Mouse (Mus musculus): ENCODE data around the gene Basp1. TPM values are rescaled to one million over a fixed set of nuclear protein-coding genes. Genes with fewer than 3 reads are reported as not detected.
"Not testable (repeated sequence)": the region's sequence is repeated elsewhere in the genome, so short reads cannot be mapped to it uniquely, and the experiment has no call there.

The Basp1 gene
- total RNA-seq (2017) = 32.6 and 33.5 TPM in 2 replicates

DNA sequence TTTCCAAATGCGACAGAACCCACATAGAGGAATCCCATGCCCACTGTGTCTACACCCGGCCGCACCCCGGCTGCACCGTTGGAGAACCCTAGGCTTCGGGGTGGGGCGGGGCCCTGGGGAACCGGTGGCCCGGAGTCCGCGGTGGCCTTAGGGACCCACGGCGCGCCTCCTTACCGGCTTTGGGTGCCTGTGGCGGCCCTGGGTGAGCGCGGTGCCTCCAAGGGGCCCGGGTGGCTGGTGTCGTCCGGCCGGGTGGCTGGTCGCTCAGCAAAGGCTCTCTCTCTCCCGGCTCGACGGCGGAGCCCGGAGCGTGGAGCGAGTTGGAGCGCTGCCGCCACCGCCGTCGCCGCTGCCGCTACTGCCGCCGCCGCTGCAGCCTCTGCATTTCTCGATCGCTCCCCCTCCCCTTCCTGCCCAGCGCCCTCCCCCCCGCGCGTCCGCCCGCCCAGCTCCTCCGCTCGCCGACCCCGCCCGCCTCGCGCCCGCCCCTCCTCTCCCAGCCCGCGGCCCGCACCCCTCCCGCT is at the start of gene Basp1:
TSS of gene Basp1 (minus strand) at position 387 of the 524 bp plus-strand sequence.
- peak; percentile 21 for ATAC-seq (ENCODE audit: extremely low read depth, insufficient number of reproducible peaks, low FRiP score, poor library complexity, severe bottlenecking)

DNA sequence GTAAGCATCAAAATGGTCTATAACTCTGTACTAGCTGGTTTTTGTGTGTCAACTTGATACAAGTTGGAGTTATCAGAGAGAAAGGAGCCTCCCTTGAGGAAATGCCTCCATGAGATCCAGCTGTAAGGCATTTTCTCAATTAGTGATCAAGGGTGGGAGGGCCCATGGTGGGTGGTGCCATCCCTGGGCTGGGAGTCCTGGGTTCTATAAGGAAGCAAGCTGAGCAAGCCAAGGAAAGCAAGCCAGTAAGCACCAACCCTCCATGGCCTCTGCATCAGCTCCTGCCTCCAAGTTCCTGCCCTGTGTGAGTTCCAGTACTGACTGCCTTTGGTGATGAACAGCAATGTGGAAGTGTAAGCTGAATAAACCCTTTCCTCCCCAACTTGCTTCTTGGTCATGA is 49.5 kb upstream of the Basp1 start:
- ATAC-seq (ENCODE audit: extremely low read depth, insufficient number of reproducible peaks, low FRiP score, poor library complexity, severe bottlenecking) = not testable (repeated sequence)

DNA sequence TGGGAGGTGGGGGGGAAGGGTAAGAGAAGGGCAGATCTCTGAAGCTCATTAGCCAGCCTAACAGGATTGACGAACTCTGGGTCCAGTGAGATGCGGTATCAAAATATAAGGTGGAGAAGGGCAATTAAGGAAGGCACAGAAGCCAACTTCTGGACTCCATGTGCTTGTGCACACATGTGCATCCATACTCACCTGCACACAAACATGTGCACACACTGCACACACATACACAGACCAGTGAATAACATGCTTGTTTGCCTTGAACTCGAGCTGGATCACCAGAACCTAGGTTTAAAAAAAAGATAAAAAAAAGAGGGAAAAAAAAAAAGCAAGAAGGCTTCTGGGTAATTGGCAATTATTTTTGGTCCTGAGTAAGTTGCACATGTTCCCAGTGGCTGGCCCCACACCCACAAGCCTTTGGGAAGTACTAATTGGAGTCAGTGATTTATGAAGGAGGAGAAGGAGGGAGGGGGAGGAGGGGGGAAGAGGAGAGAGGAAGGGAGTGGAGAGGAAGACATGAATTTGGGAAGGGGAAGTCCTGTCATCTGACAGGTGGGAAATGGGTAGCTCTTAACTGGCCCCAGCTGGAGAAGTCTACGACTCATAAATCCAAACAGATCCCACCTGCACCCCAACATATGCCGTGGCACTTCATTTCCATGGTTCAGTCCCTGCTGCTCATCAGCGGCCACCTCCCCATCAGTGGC is 48.6 kb upstream of the Basp1 start:
- no peak for ATAC-seq (ENCODE audit: extremely low read depth, insufficient number of reproducible peaks, low FRiP score, poor library complexity, severe bottlenecking)

DNA sequence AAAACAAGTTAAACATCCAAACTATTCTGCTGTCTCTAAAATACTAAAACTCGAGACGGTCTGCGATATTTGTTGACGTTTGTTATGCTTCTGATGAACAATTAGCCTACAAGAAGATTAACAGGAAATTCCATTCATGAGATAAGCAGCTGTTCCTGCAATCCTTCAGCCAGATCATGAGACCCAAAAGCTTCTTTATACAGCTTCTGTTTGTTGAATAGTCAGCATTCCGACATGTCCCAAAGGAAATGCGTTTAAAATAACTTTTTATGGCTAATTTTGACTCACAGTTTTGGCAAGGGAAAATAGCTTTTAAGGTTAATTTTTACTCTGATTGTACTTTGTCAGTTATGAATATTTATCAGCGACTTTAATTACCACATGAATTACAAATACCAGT is 46.3 kb upstream of the Basp1 start:
- ATAC-seq (ENCODE audit: extremely low read depth, insufficient number of reproducible peaks, low FRiP score, poor library complexity, severe bottlenecking) = no peak

DNA sequence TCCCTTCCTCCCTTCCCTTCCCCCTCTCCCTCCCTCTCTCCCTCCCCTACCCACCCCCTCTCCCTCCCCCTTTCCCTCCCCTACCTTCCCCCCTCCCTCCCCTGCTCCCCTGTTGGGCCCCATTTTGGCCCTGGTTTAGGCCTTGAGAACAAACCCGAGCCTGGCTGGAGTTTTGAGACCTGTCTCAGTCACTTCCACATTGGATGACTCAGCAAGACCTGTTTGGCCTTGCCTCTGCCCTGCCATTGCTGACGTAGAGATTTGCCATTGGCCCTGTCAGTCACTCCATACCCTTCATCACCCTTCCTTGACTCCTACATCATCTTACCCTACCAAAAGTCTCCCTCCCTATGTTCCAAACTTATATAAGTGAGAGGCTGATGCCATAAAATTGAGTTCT is 43.9 kb upstream of the Basp1 start:
- no peak for ATAC-seq (ENCODE audit: extremely low read depth, insufficient number of reproducible peaks, low FRiP score, poor library complexity, severe bottlenecking)

DNA sequence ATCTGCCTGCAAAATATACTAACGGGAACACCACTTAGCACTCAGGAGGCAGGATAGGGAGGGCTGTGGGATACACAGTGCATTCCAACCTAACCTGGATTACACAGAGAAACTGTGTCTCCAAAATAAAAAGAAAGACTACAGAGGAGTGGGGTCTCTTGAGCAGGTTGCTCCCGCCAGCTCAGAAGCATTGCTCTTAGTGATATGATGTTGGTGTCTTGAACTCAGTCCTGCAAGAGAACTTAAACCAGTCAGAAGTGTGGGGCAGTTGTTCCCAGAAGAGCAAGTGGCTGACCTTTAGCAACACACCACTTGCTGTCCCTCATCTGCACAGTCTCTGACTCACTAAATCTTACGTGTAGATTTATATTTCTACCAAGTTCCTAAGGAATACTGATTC is 40.0 kb upstream of the Basp1 start:
- ATAC-seq (ENCODE audit: extremely low read depth, insufficient number of reproducible peaks, low FRiP score, poor library complexity, severe bottlenecking) = no peak

DNA sequence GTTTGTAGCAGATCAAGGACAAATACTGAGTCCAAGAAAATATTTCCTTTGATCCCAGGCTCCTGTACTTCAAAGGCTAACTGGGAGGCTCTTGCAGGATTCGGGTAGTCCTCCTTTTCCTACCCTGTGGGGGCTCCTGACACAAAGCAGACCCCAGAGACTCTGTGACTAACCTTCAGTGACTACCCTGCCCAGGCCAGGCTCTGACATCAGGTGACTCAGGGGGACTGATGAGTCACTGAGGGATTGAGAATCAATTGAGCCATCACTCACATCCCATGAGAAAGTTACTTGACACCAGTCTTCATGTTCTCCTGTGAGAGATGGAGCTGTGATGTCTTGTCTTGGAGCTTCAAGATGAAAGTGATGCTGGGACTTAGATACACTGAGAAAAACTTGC is 35.8 kb upstream of the Basp1 start:
- ATAC-seq (ENCODE audit: extremely low read depth, insufficient number of reproducible peaks, low FRiP score, poor library complexity, severe bottlenecking) = no peak

DNA sequence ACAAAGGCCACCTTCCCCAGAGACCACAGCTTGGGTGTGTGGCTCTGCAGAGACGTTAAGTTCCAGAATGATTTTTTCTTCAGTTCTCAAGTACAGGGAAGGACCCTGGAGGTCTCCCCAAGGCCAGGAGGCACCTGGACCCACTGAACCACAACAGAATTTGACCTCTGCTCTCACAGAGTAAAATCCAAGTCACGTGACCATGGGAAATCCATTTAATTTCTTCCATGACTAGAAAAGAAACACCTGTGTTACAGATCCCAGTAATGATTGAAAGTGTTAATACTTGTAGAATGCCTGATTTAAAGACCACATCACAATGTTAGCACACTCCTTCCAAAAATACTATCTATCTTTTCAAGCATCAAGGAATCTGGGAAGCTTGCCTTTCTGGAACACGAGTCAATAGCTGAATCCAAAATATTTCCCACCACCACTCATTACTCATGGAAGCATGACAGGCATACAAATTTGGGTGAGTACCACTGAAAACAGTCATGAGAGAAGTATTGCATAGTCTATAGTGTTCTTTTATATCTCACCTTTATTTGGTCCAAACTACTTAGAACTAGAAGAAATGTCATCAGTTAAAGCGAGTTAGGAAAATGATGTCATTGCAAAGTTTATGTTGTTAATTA is 35.3 kb upstream of the Basp1 start:
- no peak for ATAC-seq (ENCODE audit: extremely low read depth, insufficient number of reproducible peaks, low FRiP score, poor library complexity, severe bottlenecking)

DNA sequence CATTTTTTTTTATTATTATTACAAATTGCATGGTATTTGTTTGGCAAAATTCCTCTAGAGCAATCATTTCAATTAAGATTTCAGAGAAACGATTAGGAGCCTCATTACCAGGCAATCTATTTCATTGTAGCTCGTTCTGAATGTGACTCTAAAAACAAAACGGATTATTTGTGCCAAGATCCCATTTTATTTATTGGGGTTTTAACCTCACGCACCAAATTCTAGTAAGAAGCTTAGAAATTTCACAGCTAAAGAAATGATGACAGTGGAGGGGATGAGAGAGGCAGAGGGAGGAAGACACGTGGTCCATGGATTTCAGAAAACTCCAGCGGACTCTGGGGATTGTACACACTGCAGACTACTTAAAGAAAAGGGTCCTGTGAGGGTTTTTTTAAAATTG is 33.6 kb upstream of the Basp1 start:
- no peak for ATAC-seq (ENCODE audit: extremely low read depth, insufficient number of reproducible peaks, low FRiP score, poor library complexity, severe bottlenecking)

DNA sequence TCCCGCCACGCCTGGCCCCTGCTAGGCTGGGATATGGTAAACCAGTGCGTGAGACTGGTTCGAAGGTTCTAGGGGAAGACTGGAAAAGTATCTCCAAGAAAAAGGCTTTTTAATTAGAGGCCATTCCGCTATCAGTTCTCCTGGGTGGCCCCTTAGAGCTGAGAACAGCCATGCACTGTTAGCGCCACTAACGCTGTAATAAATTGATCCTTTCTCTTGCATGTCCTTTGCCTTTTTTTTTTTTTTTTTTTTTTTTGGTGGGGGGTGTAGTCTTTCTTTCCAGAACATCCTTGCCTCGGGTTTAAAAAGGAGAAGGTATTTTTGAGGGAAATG is 32.6 kb upstream of the Basp1 start:
- no peak for ATAC-seq (ENCODE audit: extremely low read depth, insufficient number of reproducible peaks, low FRiP score, poor library complexity, severe bottlenecking)

DNA sequence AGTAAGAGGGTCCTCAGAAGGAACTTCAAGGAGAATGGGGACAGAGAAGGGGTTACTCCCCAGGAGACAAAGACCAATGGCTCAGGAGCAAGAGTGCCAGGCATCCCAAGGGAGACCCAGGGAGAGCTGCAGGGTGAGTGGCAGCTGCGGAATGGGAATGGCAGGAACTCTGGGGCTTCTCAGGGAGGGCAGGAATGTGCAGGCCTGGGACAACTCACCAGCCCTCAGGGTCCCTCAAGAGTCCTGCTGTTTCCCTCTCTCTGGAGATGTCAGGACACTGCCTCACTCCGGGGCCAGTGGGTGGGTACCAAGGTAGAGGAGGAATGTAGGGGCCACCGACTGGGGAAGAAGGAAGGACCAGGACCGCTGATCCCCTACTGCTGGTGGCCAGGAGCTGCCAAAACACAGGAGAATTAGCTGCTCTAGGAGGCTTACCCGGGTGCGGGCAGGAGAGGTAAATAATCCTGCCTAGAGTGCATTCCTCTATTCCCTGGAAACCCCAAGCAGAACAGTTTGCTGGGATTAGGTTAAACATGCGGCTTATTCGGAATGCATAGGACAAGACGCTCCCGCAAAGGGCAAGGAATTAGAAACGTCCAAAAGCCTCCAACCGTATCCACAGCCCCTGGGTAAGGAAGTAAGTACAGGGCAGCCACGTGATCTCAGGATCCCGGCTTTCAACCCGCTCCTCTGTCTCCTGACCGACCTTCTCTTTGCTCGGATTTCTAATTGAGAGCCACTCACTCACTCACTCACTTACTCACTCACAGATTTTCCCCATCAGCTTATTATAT is 32.0 kb upstream of the Basp1 start:
- ATAC-seq (ENCODE audit: extremely low read depth, insufficient number of reproducible peaks, low FRiP score, poor library complexity, severe bottlenecking) = no peak

DNA sequence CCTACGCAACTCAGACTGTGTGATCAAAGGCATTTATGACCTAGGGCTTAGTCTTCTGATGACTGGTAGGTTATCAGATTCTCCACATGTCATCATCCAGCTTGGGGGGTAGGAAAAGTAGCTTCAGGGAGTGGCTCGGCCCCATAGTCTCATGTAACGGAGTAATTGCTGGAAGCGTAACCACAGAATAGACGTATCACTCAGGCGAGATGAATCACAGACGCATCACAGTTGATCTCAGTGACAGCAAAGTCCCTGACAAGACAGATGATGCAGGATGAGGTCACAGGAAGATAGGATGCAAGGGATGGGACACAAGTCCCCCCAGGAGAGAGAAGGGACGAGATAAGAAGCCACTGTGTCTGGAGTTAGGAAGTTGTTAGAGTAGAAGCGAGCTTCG is 30.6 kb upstream of the Basp1 start:
- no peak for ATAC-seq (ENCODE audit: extremely low read depth, insufficient number of reproducible peaks, low FRiP score, poor library complexity, severe bottlenecking)

DNA sequence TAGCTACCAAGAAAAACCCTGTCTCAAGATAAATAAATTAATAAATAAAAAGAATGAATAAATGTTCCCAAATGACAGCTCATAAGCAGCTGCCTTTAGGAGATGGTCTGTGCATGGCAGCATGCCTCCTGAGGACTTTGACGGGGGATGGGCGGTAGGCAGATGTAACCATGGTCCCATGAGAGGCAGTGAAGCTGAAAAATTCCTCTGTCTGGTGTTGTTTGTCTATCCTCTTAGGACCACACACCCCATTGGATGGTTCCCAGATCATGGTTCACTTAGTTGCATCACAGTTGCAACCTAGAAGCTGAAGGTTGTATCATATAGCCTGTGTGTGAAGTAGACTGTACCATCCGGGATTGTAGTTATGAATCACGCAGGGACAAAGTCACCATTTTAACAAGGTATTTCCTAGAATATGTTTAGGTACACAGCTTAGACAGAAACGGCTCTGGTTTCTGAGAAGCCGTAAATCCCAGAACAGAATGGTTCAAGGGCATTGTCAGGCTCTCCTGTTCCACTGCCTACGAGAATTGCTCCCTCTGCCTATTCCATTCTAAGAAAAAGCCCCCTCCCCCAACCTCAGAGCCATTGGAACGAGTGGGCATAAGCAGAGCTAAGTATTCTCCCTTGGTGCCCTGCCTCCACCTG is 29.7 kb upstream of the Basp1 start:
- ATAC-seq (ENCODE audit: extremely low read depth, insufficient number of reproducible peaks, low FRiP score, poor library complexity, severe bottlenecking) = no peak

DNA sequence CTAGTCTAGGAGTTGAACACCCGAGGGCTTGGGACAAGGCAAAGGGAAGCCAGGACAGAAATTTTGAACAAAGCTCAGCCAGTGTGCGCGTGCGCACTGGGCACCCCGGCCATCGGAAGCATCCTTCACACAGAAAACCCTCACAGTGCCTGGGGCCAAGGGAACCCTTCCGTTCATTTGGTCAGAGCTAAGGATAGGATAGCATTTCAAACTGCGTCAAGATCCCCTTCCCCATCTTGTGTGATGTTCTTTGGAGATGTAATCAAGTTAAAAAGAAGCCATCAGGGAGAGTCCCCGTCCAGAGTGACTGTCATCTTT is 28.3 kb upstream of the Basp1 start:
- no peak for ATAC-seq (ENCODE audit: extremely low read depth, insufficient number of reproducible peaks, low FRiP score, poor library complexity, severe bottlenecking)

DNA sequence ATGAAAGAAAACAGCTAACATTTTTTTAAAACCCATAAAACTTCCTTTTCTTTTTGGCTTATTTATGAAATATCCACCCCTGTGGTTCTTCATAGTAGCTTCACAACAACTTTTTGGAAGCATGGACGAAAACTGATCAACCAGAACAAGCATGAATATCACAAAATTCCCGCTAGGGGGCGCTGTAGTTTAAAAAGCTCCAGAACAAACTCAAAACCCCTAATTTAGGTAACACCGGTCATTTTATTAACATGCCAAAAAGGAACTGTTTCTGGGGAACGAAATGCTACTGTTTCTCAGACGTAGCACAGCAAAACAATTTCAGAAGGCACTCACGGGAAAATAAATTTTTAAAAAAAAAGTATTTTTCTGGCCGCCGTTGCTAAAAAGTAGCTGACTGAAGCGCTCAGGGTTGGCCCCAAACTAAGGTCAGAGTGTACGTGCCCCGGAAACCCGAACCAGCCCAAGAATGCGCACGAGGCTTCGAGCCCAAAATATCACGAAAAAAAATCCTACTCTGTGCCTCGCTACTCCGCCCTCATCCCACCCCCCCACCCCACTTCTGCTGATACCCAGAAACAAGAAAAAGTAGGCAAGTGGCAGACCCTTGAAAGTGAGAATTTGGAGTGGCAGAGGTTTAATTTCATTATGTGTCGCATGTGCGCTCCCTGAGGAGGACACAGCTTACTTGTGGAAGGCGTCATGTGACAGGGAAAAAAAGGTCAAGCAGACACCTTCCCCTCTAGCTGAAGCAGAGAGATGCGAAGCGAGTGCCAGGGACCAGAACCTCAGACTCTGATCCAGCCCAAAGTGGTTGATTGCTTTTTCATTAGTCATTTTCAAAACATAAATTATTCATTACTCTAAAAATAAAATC is 27.7 kb upstream of the Basp1 start:
- ATAC-seq (ENCODE audit: extremely low read depth, insufficient number of reproducible peaks, low FRiP score, poor library complexity, severe bottlenecking) = no peak

DNA sequence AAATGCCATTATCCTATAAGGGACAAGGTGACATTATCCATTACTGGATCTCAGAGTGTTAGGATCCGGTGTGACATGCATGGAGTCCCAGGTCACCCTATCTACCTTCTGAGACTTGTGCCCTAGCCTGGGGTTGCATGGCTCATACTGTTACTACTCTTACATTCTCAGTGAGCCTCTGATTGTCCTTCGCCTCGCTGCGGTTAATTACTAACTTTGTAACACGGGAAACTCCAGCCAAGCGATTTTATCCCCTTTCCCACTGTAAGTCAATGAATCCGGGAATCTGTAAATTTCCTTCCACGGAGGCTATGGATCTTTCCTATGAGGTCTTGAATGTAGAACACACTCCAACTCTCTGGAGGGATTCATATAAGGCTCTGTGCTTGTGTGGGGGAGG is 26.8 kb upstream of the Basp1 start:
- ATAC-seq (ENCODE audit: extremely low read depth, insufficient number of reproducible peaks, low FRiP score, poor library complexity, severe bottlenecking) = no peak

DNA sequence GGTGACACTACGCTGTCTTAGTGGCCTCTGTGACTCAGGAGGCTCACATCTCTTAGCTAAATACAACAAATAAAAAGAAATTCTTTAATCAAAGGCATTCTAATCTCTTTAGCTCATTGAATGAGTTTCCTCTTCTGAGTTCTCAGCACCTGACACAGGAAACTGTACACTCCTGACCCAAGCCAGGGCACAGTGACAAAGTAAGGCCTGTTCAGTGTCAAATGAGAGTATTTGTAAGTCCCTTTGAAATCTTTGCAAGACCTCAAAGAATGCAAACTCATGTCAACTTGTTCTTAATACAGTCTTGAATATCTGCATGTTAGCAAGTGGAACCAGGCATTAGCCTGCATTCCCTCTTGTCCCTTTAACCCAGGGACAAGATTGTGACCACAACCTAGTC is 18.8 kb upstream of the Basp1 start:
- ATAC-seq (ENCODE audit: extremely low read depth, insufficient number of reproducible peaks, low FRiP score, poor library complexity, severe bottlenecking) = no peak

DNA sequence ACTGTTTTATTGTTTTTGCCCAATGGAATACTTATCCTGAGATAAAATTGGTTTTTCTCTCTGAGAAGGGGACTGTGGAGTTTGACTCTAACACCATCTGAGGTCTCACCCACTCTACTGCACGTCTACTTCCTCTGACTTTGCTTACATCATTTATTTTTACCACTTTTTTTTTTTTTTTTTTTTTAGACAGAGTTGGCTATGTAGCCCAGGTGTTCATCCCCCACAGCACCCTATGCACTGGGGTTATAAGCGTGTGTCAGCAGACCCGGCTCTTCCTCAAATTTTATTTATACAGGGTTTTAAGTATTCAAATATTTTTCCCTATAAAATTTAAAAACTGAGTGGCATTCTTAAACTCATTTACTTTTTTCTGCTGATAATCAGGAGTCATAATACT is 16.6 kb upstream of the Basp1 start:
- no peak for ATAC-seq (ENCODE audit: extremely low read depth, insufficient number of reproducible peaks, low FRiP score, poor library complexity, severe bottlenecking)

DNA sequence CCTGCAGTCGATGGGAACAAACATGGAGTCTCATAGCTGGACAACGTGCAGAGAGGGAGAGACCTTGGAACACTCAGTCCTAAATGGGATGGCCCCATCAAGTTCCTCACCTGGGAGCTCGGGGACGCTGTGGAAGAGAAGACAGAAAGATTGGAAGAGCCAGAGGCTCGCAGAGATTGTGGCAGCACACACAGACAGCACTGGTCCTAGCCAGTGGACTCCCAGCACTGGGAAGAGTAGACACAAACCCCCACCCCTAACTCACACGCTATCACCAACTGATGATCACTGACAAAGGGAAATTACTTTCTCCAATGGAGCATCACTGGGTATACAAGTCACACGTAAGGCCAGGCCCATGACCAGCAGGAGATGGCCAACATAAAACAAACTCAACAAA is 15.4 kb upstream of the Basp1 start:
- no peak for ATAC-seq (ENCODE audit: extremely low read depth, insufficient number of reproducible peaks, low FRiP score, poor library complexity, severe bottlenecking)

All from neutrophil, adult 5-6 weeks (primary cell).